Mouse (Mus musculus) C2C12 (cell line): ENCODE data around the gene Nostrin. TPM values are rescaled to one million over a fixed set of nuclear protein-coding genes. Genes with fewer than 3 reads are reported as not detected.

ENCODE experiments used
- H3K27me3 ChIP-seq: one replicate; pipeline ENCODE4 v1.6.1; 2011; ENCODE audit not compliant: control insufficient read depth, insufficient read depth, insufficient read length
- H3K36me3 ChIP-seq: one replicate; pipeline ENCODE4 v1.6.1; 2011; ENCODE audit not compliant: control insufficient read depth, insufficient read depth
- H3K4me3 ChIP-seq: one replicate; pipeline ENCODE4 v1.5.1; 2011; ENCODE audit warnings: mild to moderate bottlenecking, control low read depth; ENCODE audit not compliant: poor library complexity, insufficient read depth, severe bottlenecking
- H3K79me2 ChIP-seq: one replicate; pipeline ENCODE4 v1.6.1; 2011; ENCODE audit not compliant: control insufficient read depth, insufficient read depth
- H3K79me3 ChIP-seq: one replicate; pipeline ENCODE4 v1.6.1; 2011; ENCODE audit warnings: low read depth, control low read depth
- H3ac ChIP-seq: one replicate; pipeline ENCODE3; 2011; ENCODE audit warnings: low read depth; ENCODE audit not compliant: control insufficient read depth, insufficient read length
- CEBPB ChIP-seq: IDR thresholded peaks from one replicate; pipeline ENCODE4 v1.6.1; 2011; ENCODE audit warnings: low read depth, mild to moderate bottlenecking, control low read depth, moderate library complexity
- CTCF ChIP-seq: IDR thresholded peaks from one replicate; pipeline ENCODE4 v1.5.1; 2011; ENCODE audit not compliant: control insufficient read depth, insufficient read depth, insufficient read length
- FOSL1 ChIP-seq: IDR thresholded peaks from one replicate; pipeline ENCODE4 v1.8.0; 2011; ENCODE audit warnings: mild to moderate bottlenecking, low read length; ENCODE audit not compliant: poor library complexity, insufficient read depth, severe bottlenecking
- MAX ChIP-seq: IDR thresholded peaks from one replicate; pipeline ENCODE4 v1.6.1; 2011; ENCODE audit warnings: mild to moderate bottlenecking, control low read depth
- MYOD1 ChIP-seq: IDR thresholded peaks from one replicate; pipeline ENCODE4 v1.6.1; 2011; ENCODE audit warnings: low read depth; ENCODE audit not compliant: control insufficient read depth, insufficient read length
- MYOG ChIP-seq: IDR thresholded peaks from one replicate; pipeline ENCODE4 v1.6.1; 2011; ENCODE audit not compliant: control insufficient read depth, insufficient read length; ENCODE audit errors: extremely low read depth
- USF1 ChIP-seq: IDR thresholded peaks from one replicate; pipeline ENCODE4 v1.6.1; 2011; ENCODE audit warnings: low read depth, mild to moderate bottlenecking, control low read depth, moderate library complexity
- polyA plus RNA-seq: library from polyadenylated mRNA; unstranded; fragments of >200 nt; fragmentation: generic; extraction: Trizol; gene quantifications from one replicate; pipeline ENCODE4 v1.2.1, GENCODE M21; 2012; ENCODE audit warnings: missing spikeins

Gene Nostrin
- polyA plus RNA-seq, 1 experiment: 0.02 TPM

DNA sequence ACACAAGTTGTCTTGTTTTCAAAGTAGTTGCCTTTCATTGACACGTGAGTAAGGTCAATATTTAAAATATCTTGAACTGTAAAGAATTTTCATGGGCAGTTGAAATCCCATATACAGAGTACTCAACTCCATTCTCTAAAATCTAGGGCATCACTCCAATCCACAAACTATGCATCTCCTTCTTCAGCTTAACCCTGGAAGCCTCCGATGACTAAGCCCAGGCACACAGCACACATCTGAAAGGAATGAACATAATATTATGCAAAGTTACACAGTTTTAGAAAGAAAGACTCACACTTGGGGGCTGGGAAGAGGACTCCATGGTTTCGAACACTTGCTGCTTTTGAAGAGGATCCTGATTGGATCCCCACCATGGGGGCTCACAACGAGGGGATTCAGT is 13.9 kb upstream of the Nostrin start:
- H3K79me2 ChIP-seq: no peaks in the 10 kb centered on the region
- H3K4me3 ChIP-seq: no peak overlapping the region
- no peak for TF ChIP-seq CEBPB
- no peak for TF ChIP-seq USF1
- TF ChIP-seq MYOD1: no peak
- no peak for TF ChIP-seq CTCF
- TF ChIP-seq FOSL1: no peak
- no peak for TF ChIP-seq MAX
- no peak for TF ChIP-seq MYOG
- H3K36me3 ChIP-seq: no peaks in the 10 kb centered on the region
- H3K27me3 ChIP-seq: no peaks in the 10 kb centered on the region
- no peak overlapping the region for H3ac ChIP-seq
- no peaks in the 10 kb centered on the region for H3K79me3 ChIP-seq

DNA sequence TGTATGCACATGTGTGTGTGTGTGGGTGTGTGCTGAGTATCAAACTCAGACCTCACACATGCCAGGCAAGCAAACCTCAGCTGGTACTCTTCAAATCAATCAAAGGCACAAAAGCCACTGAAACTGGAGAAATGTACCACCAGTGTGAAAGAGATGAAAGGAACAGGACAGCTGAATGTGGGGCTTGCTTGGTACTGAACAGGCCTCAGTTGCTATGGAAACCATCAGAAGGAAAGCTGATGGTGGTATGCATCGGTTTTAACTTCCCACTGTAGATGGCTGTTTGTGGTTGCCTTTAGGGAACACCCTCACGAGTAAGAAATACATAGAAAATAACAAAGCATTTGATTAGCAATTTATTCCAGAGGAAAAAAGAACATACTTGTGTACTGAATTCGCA is 10.2 kb upstream of the Nostrin start:
- TF ChIP-seq CTCF: no peak
- H3K27me3 ChIP-seq: no peaks in the 10 kb centered on the region
- no peak overlapping the region for H3K4me3 ChIP-seq
- H3ac ChIP-seq: no peak overlapping the region
- H3K36me3 ChIP-seq: no peaks in the 10 kb centered on the region
- no peaks in the 10 kb centered on the region for H3K79me2 ChIP-seq
- no peaks in the 10 kb centered on the region for H3K79me3 ChIP-seq

DNA sequence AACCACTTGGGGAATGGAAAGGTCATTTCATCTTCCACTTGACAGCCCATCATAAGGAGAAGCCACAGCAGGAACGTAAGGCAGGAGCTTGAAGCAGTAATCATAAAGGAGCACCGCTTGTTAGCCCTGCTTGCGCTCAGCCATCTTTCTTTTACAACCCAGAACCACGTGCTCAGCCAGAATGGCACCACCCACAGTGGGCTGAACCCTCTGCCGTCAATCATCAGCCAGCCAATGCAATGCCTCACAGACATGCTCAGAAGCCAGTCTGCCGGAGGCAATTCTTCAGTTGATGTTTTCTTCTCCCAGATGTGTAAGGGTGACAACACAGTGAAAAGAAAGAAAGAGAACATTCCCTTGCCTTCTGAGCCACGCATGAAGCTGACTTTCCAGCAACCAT is 7.3 kb upstream of the Nostrin start:
- Histone ChIP-seq H3K4me3 (no peak overlapping the region), H3K79me3 (no peaks in the 10 kb centered on the region), H3K36me3 (no peaks in the 10 kb centered on the region), H3ac (no peak overlapping the region), H3K27me3 (no peaks in the 10 kb centered on the region), H3K79me2 (no peaks in the 10 kb centered on the region)
- no peak for TF ChIP-seq MYOD1

DNA sequence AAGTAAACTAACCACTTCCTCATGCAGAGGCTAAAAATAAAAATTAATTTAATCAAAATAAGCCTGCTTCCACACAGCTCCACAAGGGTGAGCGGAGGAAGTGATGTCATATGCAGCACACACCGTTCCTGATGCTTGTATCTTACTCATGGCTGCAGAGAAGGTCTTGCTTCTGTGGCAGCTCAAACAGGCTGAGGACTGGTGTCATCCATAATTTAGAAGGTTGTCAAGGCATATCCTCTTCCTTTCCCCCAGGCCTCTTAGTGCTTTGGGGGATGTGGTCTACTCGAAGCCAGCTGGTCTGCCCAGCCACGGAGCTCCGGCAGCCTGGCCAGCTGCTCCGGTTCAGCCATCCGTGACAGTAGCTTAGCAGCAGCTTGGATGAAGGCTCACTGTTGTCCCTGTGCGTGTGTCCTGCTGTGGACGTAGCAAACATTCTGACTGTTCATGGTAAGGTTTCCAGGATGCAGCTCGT is 6.6 kb upstream of the Nostrin start:
- no peaks in the 10 kb centered on the region for H3K79me2 ChIP-seq
- no peaks in the 10 kb centered on the region for H3K27me3 ChIP-seq
- TF ChIP-seq MYOD1: no peak
- TF ChIP-seq FOSL1: no peak
- TF ChIP-seq MAX: no peak
- TF ChIP-seq USF1: no peak
- TF ChIP-seq MYOG: no peak
- no peaks in the 10 kb centered on the region for H3K36me3 ChIP-seq
- no peak overlapping the region for H3ac ChIP-seq
- no peaks in the 10 kb centered on the region for H3K79me3 ChIP-seq
- no peak overlapping the region for H3K4me3 ChIP-seq

DNA sequence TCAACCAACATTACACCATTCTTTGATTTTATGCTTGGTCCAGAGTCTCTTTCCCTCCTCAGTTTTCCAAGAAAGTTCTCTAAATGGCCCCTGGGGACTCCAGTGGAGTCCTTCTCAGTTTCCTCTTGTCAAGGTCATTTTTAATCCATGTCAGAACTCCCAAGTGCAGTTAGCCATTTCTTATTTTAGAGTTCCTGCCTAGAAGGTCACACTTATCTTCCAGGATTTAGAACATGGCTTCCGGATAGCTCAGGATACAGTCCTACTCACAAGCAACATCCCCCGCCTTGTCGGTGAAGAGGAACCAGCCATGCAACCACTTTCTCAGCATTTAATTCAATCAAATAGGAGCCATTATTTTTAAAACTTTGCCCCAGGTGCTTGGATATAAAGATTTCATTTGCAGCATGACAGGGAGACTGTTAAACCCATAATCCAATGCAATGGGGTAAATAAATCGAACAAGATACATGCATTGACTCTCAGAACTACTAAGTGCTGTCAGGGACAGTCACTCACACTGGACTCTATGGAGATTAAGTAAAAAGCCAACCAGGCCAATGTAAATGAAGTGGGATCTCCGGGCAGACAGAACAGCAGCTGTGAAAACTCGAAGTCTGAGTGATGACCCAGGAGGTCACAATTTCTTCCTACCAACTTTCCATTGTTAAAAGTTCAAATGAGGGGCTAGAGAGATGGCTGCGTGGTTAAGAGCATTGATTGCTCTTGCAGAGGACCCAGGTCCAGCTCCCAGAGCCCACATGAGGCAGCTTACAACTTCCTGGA is 6.0 kb upstream of the Nostrin start:
- Histone ChIP-seq H3ac (no peak overlapping the region), H3K79me2 (no peaks in the 10 kb centered on the region), H3K4me3 (no peak overlapping the region), H3K36me3 (no peaks in the 10 kb centered on the region), H3K79me3 (no peaks in the 10 kb centered on the region), H3K27me3 (no peaks in the 10 kb centered on the region)
- no peak for TF ChIP-seq USF1
- no peak for TF ChIP-seq CTCF
- no peak for TF ChIP-seq MAX
- no peak for TF ChIP-seq MYOG
- TF ChIP-seq FOSL1: no peak
- TF ChIP-seq MYOD1: no peak
- TF ChIP-seq CEBPB: no peak

DNA sequence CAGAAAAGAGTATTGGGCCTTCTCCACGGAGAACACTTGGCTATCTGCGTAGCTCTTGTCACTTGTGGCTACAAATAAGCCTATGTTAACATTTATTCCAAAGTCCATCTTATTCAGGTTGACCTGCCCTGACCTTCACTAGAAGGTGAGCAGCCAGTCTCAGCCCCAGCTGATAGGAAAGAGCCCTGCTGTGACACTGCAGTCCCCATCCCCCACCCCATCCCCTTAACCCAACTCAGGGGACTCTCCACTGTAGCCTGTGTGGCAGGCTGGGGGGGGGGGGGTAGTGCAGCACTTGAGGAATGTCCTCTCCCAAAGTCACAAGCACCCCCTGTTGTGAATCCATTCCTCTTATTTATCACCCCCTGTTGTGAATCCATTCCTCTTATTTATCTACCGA is 3.6 kb upstream of the Nostrin start:
- Histone ChIP-seq H3K79me2 (no peaks in the 10 kb centered on the region), H3K36me3 (no peaks in the 10 kb centered on the region), H3K4me3 (no peak overlapping the region), H3ac (no peak overlapping the region), H3K79me3 (no peaks in the 10 kb centered on the region), H3K27me3 (no peaks in the 10 kb centered on the region)
- TF ChIP-seq USF1 (no peak), FOSL1 (no peak), MAX (no peak), CTCF (no peak), MYOG (no peak), CEBPB (no peak)
